Mouse (Mus musculus): ENCODE measurements at regions not wholly inside any gene's neighbourhood (a gene's known extent, or its start where the extent isn't known, plus 50 kb on each side); places are given as distances from the start of the nearest gene placed in this dataset.

DNA sequence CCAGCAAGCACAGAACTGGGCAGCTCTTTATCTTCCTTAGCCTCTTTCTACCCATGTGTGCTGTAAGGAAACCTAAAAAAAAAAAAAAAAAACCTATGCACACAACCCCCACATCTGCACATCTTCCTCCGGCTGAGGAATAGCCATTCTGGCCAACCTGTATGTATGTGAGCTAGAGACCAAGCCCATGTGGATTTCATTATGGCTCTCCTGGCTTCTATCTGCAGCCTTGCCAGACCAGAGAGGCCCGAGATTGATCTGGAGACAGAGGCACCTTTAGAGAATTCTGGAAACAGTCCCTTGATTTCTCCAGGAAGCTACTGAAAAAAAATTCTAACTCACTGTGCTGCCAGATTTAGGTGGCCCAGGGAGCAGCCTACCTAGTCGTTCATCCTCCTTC lies 281.5 kb upstream of the Mki67 start:
- no peak for DNase-seq

GRCm38 (mm10) chr7:136002382-136002781 lies 286.2 kb upstream of the Mki67 start:
- DNase-seq: no peak

DNA sequence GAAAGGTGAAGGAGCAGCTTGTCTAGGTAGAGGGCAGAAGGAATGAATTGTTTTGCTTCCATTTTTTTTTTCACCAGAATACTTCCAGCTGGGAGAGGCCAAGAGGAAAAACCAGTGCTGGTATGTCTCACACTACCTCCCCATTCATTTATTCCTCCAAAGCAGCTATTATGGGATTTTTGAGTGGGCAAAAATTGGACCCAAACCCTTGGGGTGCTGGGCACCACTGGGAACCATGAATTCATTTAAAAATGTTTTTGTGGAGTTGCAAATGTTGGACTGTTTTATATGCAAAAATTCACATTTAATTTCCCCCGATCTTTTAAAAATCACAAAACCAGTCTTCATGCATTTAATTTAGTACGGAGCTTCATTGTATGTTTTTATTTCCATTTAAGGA lies 287.1 kb upstream of the Mki67 start:
- DNase-seq: no peak

- no peak for DNase-seq
Observed at GRCm38 (mm10) chr7:136007796-136008455, 291.8 kb upstream of the Mki67 start.

- DNase-seq: no peak
Observed at GRCm38 (mm10) chr7:136008486-136008885, 292.3 kb upstream of the Mki67 start.

DNA sequence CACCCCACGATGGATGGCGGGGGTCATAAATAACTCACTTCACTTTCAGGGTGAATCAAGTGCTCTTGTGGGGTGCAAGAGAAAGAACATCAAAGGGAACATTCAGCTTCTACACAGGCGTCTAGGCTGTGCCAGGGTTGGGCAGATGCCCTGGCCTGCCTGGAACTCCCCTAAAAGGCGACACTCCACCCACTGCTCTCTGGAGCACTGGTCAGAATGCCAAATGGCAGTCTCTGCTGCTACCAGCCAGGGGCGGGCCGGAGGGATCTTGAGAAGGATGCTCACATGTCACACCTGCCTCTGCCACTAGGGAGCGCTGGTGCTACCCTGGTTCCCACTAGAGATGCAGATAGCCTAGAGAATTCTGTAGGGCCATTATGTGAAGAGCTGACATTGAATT lies 293.9 kb upstream of the Mki67 start:
- peak; percentile 87 for DNase-seq

DNA sequence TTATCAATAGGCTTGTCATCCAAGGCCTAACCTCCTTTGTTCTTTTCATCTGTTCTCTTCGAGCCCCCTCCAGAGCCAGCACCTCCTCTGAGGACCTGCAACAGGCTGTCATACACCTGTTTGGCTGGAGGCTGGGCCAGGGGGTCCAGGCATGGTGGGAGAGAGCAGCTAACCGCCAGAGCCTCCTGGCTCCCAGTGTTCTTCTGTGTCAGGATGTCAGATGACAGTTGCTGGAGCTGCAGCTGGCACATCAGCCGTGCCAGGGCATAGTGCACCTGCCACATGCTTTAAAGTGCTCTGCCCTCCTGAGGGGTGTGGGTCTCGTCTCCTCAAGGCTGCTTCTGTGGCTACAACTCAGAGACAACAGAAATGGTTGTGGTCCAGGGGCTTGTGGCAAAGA lies 298.5 kb upstream of the Mki67 start:
- no peak for DNase-seq

GRCm38 (mm10) chr7:136016918-136017317 lies 300.8 kb upstream of the Mki67 start:
- DNase-seq: no peak

DNA sequence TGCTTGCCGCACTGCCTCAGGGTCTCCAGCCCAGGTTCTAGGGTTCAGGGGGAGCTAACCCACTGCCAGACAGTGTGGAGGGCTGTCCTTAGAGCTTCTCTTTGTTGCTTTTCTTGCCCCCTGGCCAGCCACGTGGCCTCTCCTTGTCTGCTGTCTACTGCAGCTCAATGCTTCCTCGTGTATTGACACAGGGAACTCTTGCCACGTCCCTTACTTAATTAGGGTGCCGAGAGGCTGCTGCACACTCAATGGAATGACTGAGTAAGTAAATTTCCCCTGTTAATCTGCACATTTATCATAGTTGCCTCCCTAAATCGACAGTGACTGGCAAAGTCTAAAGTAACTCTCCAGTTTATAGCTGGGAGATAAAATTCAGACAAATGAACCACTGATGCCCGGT lies 304.4 kb upstream of the Mki67 start:
- no peak for DNase-seq

GRCm38 (mm10) chr7:136021071-136021470 lies 304.9 kb upstream of the Mki67 start:
- no peak for DNase-seq

- DNase-seq: no peak
Observed at GRCm38 (mm10) chr7:136022781-136023448, 306.8 kb upstream of the Mki67 start.

DNA sequence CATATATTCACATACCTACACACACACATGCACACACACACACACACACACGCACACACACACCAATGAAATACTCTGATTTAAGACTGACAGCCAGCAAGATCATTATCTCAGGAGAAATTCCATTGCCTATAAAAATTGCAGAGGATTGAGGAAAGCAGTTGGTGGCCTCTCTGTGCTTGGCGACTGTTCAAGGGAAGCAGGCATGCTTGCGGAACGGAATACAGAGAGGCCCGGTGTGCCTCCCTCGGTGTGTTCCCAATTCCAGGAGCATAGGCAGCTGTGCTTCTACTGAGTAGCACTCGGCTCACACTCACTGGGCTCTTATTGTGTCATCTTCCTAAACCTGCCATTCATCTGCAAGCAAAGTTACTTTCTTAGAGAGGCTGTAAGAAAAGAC lies 310.3 kb upstream of the Mki67 start:
- DNase-seq: peak; percentile 54

- DNase-seq: no peak
Observed at GRCm38 (mm10) chr7:136032026-136032425, 315.9 kb upstream of the Mki67 start.

GRCm38 (mm10) chr7:136033536-136033935 lies 317.4 kb upstream of the Mki67 start:
- DNase-seq: no peak

DNA sequence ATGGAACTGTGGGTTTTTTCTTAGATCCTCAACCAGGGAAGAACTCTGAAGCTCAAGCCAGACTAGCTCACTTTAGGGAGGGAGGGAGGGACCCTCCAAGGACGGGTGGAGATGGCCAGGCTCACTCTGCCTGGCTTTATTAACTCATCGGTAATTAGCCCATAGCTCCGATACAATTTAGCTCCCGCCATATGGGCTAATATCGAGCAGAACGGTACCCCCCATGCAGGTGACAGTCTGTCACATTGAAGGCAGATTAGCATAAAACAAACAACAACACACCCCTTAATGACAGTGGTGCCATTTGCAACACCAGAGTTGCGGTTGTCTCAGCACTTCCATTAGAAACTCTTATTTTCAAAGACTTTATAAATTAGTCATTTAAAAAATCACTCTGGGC lies 319.6 kb upstream of the Mki67 start:
- no peak for DNase-seq

- peak; percentile 89 for DNase-seq
Observed at GRCm38 (mm10) chr7:136038072-136038471, 321.9 kb upstream of the Mki67 start.

- no peak for DNase-seq
Observed at GRCm38 (mm10) chr7:136038906-136039305, 322.7 kb upstream of the Mki67 start.

DNA sequence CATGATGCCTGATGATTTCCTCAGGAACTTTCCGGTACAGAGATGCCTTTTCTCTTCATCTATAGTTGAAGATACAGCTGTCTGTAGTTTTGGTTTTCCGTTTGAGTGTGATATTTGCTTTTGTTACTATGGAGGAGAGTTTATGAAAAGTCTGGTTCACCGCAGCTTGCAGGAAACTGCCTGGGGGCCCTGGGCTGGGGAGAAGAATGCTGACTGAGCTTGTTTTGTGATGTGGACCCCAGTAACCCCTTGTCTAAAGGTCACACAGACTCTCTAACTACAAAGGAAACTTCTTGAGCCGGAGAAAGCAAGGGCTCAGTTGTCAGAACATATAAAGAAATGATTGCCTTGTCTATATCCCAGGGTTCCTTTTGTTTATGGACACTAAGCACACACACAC lies 325.8 kb upstream of the Mki67 start:
- DNase-seq: no peak

GRCm38 (mm10) chr7:136046645-136047363 lies 330.6 kb upstream of the Mki67 start:
- DNase-seq: peak; percentile 77

GRCm38 (mm10) chr7:136047364-136047945 lies 331.3 kb upstream of the Mki67 start:
- no peak for DNase-seq

DNA sequence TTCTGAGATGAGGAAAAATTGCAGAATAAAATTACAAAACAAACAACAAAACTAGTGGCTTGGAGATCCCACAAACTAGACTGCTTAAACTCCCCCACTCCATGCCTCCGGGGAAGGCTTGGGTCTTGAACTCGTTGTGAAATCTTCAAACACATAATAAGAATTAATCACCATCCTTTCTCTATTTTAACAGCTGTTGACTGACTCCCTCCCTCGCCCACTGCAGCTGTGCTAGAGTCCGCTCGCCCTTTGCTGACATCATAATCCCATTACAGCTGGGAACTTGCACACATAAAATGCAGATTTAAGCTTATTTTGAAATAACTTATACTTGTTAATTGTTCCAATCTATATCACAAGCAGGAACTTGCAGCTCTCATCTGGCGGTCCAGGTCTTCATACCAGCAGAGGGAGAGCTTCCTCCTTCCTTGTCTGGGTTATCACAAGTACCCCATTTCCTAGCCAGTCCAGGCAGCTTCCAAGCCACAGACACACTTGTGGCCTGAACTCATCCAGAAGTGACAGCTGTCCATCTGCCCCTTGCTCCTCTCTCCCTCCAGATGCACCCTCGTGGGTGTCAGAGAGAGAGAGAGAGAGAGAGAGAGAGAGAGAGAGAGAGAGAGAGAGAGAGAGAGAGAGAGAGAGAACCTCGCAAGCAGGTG lies 332.9 kb upstream of the Mki67 start:
- DNase-seq: no peak

GRCm38 (mm10) chr7:136049587-136049930 lies 333.4 kb upstream of the Mki67 start:
- no peak for DNase-seq

- DNase-seq: no peak
Observed at GRCm38 (mm10) chr7:136050116-136050515, 334.0 kb upstream of the Mki67 start.

All from layer of hippocampus, adult 9-11 months (tissue).